Mouse (Mus musculus) midbrain, embryonic 16.5 days (tissue): ENCODE data around the gene Pcbd1. TPM values are rescaled to one million over a fixed set of nuclear protein-coding genes. Genes with fewer than 3 reads are reported as not detected.

Experiments used
- ATAC-seq: fragments of 200-750 bp; cut with Nextera tagmentation; 2 replicates; pipeline ENCODE4 v1.8.0; 2017; ENCODE audit warnings: moderate TSS enrichment
- H3K27ac ChIP-seq: fragments of 300-500 bp; sonication (generic); 2 replicates; pipeline ENCODE4 v1.5.1; 2014; ENCODE audit warnings: mild to moderate bottlenecking, low read length, mixed read lengths
- H3K27me3 ChIP-seq: fragments of 300-500 bp; sonication (generic); 2 replicates; pipeline ENCODE4 v1.6.1; 2014; ENCODE audit warnings: low read depth, low read length, mixed read lengths; ENCODE audit not compliant: control insufficient read depth, insufficient read depth
- H3K36me3 ChIP-seq: fragments of 300-500 bp; sonication (generic); 2 replicates; pipeline ENCODE4 v1.6.1; 2014; ENCODE audit warnings: mild to moderate bottlenecking, low read length, moderate library complexity, mixed read lengths; ENCODE audit not compliant: control insufficient read depth, insufficient read depth
- H3K4me1 ChIP-seq: fragments of 300-500 bp; sonication (generic); 2 replicates; pipeline ENCODE4 v1.6.1; 2014; ENCODE audit warnings: mild to moderate bottlenecking, low read length, mixed read lengths; ENCODE audit not compliant: control insufficient read depth, insufficient read depth
- H3K4me2 ChIP-seq: fragments of 300-500 bp; sonication (generic); 2 replicates; pipeline ENCODE4 v1.6.1; 2014; ENCODE audit warnings: mild to moderate bottlenecking, low read length, mixed read lengths
- H3K4me3 ChIP-seq: fragments of 300-500 bp; sonication (generic); 2 replicates; pipeline ENCODE4 v1.5.1; 2014; ENCODE audit warnings: low read depth, mild to moderate bottlenecking, low read length, moderate library complexity, mixed read lengths
- H3K9ac ChIP-seq: fragments of 300-500 bp; sonication (generic); 2 replicates; pipeline ENCODE4 v1.6.1; 2014; ENCODE audit warnings: low read depth, low read length, mixed read lengths
- H3K9me3 ChIP-seq: fragments of 300-500 bp; sonication (generic); replicated peaks from 2 replicates; pipeline ENCODE4 v1.6.1; 2014; ENCODE audit warnings: mild to moderate bottlenecking, low read length, mixed read lengths; ENCODE audit not compliant: control insufficient read depth, poor library complexity, severe bottlenecking
- WGBS: fragments of 180-500 bp; shearing (Covaris S2); extraction: QIAGEN DNeasy Blood & Tissue Kit; methylation state at CpG from one replicate; pipeline ENCODE4 v1.1.7; 2014; 5-methylcytosine and 5-hydroxymethylcytosine counted together
- polyA plus RNA-seq: library from polyadenylated mRNA; unstranded; fragments of >200 nt; fragmentation: Nextera tagmentation; extraction: Ambion mirVana; gene quantifications from 2 replicates; pipeline ENCODE4 v1.2.1, GENCODE M21; 2015

Gene Pcbd1
- polyA plus RNA-seq = 50.9 and 52.9 TPM in 2 replicates

DNA sequence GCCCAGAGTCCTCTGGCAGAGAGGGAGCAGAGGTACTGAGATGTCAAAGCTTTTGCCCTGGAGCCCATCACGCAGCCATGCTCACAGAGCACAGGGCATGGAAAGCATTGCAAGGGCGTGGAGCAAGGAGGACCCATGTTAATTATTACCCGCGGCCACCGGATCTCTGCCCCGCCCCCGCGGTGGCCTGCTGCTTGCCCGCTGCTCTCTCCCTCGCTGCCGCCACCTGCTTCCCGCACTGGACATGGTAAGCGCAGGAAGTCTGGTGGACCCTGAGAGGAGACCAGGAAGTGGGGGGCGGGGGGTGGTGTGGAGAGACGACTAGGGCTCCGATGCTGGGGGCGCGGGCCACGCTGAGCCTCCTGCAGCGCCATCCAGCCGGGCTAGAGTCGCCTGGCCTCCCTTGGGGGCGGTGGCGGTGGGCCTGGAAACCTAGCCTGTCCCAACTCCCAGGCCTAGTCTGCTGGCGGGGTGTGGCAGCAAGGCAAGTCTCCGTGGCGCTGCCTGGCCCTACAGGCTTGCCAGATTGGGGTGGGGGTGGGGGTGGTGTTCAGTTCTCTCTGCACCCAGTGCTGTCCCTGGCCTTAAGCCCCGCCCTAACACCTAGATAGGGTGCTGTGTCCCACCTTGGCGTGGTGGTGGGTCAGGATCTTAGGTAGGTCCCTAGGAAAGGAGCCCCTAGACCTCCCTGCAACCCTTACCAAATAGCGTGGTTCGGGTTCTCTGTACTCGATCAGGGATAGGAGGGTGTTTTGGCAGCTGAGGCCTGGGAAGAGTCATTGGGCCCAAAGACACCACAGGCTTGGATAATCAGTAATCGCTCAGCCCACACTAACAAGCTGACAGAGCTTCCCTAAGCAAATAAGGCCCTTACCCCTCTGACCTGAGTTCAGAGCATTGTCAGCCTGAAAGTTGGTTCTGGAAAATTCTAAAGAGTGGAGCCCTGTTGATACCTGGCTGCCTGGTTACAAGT lies at the start of gene Pcbd1:
Pcbd1 (plus strand) TSS at position 162 of the 973 bp plus-strand sequence.
- no peaks in the 10 kb centered on the region for H3K9me3 ChIP-seq
- H3K9ac ChIP-seq = peak within 1 kb of the TSS; percentile 68
- 14% methylated on average over 25 of the region's 33 CpGs for WGBS
- peaks cover 2% of the 10 kb centered on the region; the same call in 1 of the 2 replicates for H3K36me3 ChIP-seq
- H3K27ac ChIP-seq = 0 out of 2 replicates have a peak within 1 kb of the TSS, but pooled peaks have one; percentile 9
- peaks cover 13% of the 10 kb centered on the region; the same call in 1 of the 2 replicates for H3K4me1 ChIP-seq
- H3K27me3 ChIP-seq = no peaks in the 10 kb centered on the region
- H3K4me2 ChIP-seq = peak within 1 kb of the TSS; percentile 65
- peak; percentile 49 for ATAC-seq
- H3K4me3 ChIP-seq = peak within 1 kb of the TSS; percentile 36

DNA sequence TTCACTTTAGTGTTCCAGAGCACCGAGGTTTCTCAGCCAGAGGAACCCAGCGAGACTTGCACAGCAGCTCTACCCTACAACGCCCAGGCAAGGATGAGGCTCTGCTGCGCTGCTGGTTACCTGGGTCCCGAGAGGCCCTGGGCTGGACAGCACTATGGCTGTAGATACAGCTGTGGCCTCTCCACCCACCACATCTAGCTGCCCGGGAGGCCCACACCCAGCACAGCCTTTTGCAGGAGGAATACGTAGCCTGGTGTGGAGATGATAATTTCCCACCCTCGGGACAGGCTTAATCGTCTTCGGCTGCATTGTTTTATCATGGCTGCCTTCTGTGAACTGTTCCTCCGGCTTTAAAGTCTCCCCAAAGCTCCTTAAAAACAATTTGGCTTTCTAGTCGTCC lies 49.5 kb upstream of the Pcbd1 start:
- no peak overlapping the region for H3K27ac ChIP-seq
- no peaks in the 10 kb centered on the region for H3K27me3 ChIP-seq
- no peaks in the 10 kb centered on the region for H3K36me3 ChIP-seq
- 60% methylated on average over 12 of the region's 12 CpGs for WGBS
- no peak overlapping the region for H3K4me3 ChIP-seq
- no peak for ATAC-seq
- no peak overlapping the region for H3K9ac ChIP-seq
- H3K4me1 ChIP-seq = 0 out of 2 replicates have a peak, but pooled peaks cover 5% of the 10 kb centered on the region
- no peak overlapping the region for H3K4me2 ChIP-seq
- H3K9me3 ChIP-seq = no peaks in the 10 kb centered on the region

DNA sequence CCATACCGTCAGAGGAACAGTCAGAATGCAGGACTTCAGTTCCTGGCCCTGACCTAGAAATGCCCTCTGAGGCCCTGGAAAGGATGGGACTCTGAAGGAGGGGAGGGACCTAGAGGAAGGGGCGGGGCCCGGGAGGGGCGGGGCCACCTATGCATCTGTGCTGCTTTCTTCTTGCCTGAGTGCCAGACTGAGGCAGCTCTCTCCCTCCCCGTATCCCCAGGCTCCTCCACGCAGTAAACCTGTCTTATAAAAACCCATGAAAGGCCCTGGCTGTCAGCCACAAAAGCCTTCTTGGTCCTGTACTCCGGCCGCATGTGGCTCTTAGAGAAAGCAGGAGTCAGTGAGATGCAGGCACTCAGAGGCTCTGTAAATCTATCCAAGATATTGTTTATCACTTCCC lies 44.0 kb upstream of the Pcbd1 start:
- no peak overlapping the region for H3K27ac ChIP-seq
- no peak overlapping the region for H3K4me2 ChIP-seq
- WGBS = 13% methylated on average over 8 of the region's 8 CpGs
- H3K4me1 ChIP-seq = no peaks in the 10 kb centered on the region
- H3K27me3 ChIP-seq = no peaks in the 10 kb centered on the region
- no peak overlapping the region for H3K4me3 ChIP-seq
- H3K9me3 ChIP-seq = no peaks in the 10 kb centered on the region
- H3K36me3 ChIP-seq = no peaks in the 10 kb centered on the region
- no peak overlapping the region for H3K9ac ChIP-seq
- no peak for ATAC-seq

DNA sequence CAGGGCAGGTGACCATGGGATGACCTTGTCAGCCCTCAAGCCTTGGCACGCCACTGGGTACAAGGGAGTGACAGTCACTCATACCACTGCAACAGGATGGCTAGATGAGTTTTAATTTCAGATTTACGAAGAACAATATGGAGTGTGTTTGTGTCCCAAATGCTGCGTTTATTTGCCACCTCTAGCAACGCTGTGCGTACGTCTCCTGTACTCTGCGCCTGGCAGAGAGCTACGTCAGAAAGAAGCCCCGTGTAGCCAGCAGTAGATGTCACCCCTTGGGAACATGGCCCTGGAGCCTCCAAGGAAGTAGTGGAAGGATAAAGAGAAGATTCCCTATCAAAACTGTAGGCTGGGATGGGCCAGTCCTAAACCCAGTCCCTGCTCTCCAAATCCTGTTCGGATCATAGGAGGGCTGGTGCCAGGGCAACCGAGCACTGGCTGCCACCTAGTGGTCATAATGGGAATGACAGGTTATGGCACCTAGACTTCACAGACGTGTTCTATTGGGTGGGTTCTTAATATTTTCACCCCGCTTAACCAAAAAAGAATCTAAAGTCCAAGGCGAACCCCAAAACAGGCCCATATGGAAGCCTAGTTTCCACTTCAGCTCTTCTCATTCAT lies 37.0 kb upstream of the Pcbd1 start:
- Histone ChIP-seq H3K4me2 (no peak overlapping the region), H3K9ac (no peak overlapping the region), H3K27ac (no peak overlapping the region), H3K4me1 (no peaks in the 10 kb centered on the region; the same call in 1 of the 2 replicates), H3K9me3 (no peaks in the 10 kb centered on the region; the same call in 1 of the 2 replicates), H3K4me3 (no peak overlapping the region), H3K27me3 (peaks cover 4% of the 10 kb centered on the region), H3K36me3 (no peaks in the 10 kb centered on the region)
- ATAC-seq = peak; percentile 70
- WGBS = 58% methylated on average over 14 of the region's 14 CpGs

DNA sequence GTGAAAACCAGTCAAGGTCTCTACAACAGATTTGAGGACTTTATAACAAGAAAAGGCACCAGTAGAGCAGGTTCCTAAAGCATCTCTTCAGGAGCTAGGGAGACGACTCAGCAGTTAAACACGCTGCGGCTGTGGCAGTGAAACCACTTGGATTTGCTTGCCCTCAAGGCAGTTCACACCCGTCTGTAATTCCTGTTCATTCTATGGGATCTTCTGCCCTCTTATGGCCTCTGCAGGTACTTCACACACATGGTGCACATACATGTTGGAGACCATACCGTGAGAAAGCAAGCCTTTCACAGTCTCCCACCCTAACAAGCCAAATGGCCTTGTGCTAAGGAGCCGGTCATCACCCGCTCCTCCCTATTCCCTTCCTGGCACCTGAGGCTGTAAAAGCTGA lies 32.5 kb upstream of the Pcbd1 start:
- Histone ChIP-seq H3K4me2 (no peak overlapping the region), H3K36me3 (no peaks in the 10 kb centered on the region), H3K4me1 (no peaks in the 10 kb centered on the region; the same call in 1 of the 2 replicates), H3K27ac (no peak overlapping the region), H3K4me3 (no peak overlapping the region), H3K9me3 (no peaks in the 10 kb centered on the region; the same call in 1 of the 2 replicates), H3K9ac (no peak overlapping the region), H3K27me3 (peaks cover 4% of the 10 kb centered on the region)
- no peak for ATAC-seq
- WGBS = 96% methylated on average over 7 of the region's 7 CpGs

DNA sequence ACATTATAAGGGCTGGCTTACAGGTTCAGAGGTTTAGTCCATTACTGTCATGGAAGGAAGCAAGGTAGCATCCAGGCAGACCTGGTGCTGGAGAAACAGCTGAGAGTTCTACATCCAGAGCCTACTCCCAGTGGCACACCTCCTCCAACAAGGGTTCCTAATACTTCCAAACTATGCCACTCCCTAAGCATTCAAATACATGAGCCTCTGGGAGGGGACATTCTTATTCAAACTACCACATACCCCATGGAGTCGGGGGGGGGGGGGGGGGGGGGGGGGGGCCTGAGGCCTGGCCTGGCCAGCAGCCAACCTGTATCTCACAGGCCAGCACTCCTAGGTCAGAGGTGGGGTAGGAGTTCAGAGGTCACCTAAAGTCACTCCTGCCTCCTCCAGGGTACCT lies 30.0 kb upstream of the Pcbd1 start:
- no peak overlapping the region for H3K27ac ChIP-seq
- H3K36me3 ChIP-seq = no peaks in the 10 kb centered on the region
- H3K9ac ChIP-seq = no peak overlapping the region
- H3K27me3 ChIP-seq = no peaks in the 10 kb centered on the region
- no peak overlapping the region for H3K4me3 ChIP-seq
- no peaks in the 10 kb centered on the region; the same call in 1 of the 2 replicates for H3K9me3 ChIP-seq
- no peak for ATAC-seq
- no peak overlapping the region for H3K4me2 ChIP-seq
- H3K4me1 ChIP-seq = no peaks in the 10 kb centered on the region
- WGBS = no CpG with 5 or more reads among the region's 1 CpGs

DNA sequence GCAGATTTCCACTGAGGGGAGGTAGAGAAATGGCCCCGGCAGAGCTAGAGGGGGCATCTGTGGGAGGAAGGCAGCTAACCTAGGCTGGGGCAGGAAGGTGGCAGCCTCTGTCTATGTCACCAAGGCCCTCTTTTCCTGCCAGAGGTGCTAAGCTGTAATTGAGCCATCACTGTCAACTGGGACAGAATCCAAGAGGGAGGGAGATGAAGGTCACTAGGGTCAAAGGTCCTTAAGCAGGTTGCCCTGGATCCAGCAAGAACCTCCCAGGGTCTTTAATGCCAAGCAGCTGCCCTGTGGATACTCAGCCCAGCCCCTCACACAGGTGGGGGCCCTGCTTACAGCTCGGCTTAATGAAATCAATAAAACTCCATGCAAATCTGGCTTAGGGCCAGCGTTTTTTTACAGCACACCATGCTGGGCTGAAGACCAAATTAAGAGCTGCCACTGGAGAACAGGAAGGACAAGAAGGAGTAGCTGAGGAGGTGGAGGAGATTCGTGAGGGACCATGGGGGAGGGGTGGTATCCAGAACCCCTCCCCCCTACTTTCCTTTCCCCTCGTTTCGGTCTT lies 29.5 kb upstream of the Pcbd1 start:
- Histone ChIP-seq H3K4me3 (no peak overlapping the region), H3K9ac (no peak overlapping the region), H3K36me3 (no peaks in the 10 kb centered on the region), H3K9me3 (no peaks in the 10 kb centered on the region; the same call in 1 of the 2 replicates), H3K4me1 (no peaks in the 10 kb centered on the region), H3K4me2 (no peak overlapping the region), H3K27ac (no peak overlapping the region), H3K27me3 (no peaks in the 10 kb centered on the region)
- ATAC-seq = no peak
- WGBS = 20% methylated on average over 6 of the region's 6 CpGs

DNA sequence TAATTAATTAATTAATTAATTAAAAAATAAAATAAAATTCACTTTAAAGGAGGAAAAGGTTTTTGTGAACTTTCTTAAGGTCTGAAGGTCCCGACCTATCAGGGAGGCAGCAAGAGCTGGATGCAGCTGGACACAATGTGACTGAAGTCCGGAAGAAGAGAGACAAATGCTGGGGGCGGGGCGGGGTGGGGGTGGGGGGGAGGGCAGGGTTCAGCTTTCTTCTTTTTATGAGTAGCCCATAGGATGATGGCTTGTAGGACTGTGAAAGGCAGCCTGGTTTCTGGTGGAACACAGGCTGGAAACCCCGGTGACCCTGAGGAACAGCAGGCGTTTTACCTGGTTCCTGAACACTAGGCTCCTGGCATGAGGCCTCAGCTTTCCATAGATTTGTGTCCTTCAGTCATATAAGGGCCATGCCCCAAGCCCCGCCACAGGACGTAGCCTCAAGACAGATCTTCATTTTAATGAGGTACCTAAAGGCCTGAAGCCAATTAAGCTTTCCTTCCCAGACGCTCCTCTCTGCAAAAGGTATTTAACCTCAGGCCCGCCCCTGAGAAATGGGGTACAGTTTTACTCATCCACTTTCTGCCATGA lies 25.8 kb upstream of the Pcbd1 start:
- Histone ChIP-seq H3K4me3 (no peak overlapping the region), H3K27ac (no peak overlapping the region), H3K4me1 (no peaks in the 10 kb centered on the region), H3K36me3 (no peaks in the 10 kb centered on the region), H3K9me3 (no peaks in the 10 kb centered on the region), H3K4me2 (no peak overlapping the region), H3K9ac (no peak overlapping the region), H3K27me3 (no peaks in the 10 kb centered on the region)
- 69% methylated on average over 10 of the region's 10 CpGs for WGBS
- no peak for ATAC-seq
